Mouse (Mus musculus): ENCODE data around the gene Prmt3.

GRCm38 (mm10) chr7:49794304-49794703 lies 16.2 kb downstream of the Prmt3 start:
- TF ChIP-seq POLR2A (IDR thresholded peaks at IDR 0.05; ENCODE audit: insufficient read depth, low read depth, low read length) = no peak
- TF ChIP-seq CTCF (IDR thresholded peaks at IDR 0.05; ENCODE audit: insufficient read depth, low read depth, low read length) = no peak

All from olfactory bulb, adult 2 months (tissue).